Mouse (Mus musculus): Measurements from ENCODE around the gene Ostn.
"Not testable (repeated sequence)": the region's sequence is repeated elsewhere in the genome, so short reads cannot be mapped to it uniquely, and the experiment has no call there.

DNA sequence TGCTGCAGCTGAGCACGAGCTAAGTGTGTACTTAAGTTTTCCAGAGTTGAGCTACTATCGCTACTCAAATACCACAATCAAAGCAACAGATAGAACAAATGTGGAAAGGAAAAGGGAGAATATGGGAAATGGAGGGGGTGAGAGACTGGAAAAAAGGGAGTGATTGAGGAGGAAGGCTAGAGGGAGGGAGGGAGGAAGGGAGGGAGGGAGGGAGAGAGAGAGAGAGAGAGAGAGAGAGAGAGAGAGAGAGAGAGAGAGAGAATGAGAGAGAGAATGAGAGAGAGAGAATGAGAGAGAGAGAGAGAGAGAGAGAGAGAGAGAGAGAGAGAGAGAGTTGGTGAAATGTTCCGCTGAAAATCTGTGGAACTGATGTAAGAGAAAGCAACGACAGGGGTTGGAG is at the start of gene Ostn:
- TF ChIP-seq POLR2A (IDR thresholded peaks at IDR 0.05; ENCODE audit: low read depth, low read length); CTCF (IDR thresholded peaks at IDR 0.05; ENCODE audit: extremely low read depth, insufficient read length, insufficient replicate concordance, low read depth, low read length): not testable (repeated sequence)
